Mouse (Mus musculus): ENCODE measurements around the gene Cacnb4. TPM values are rescaled to one million over a fixed set of nuclear protein-coding genes. Genes with fewer than 3 reads are reported as not detected.

The Cacnb4 gene
- polyA plus RNA-seq, 1 experiment from 2014 or later: 1.0 TPM

- Histone ChIP-seq H3K27ac (peak overlapping the region; percentile 53), H3K9me3 (replicated peaks) (no peaks in the 10 kb centered on the region), H3K4me1 (replicated peaks) (peaks cover 26% of the 10 kb centered on the region), H3K36me3 (no peaks in the 10 kb centered on the region), H3K4me2 (peak overlapping the region; percentile 52), H3K27me3 (no peaks in the 10 kb centered on the region), H3K4me3 (peak overlapping the region; percentile 18; the same call in 1 of the 2 replicates), H3K9ac (no peak overlapping the region)
- WGBS: 23% methylated on average over 14 of the region's 14 CpGs
- ATAC-seq (replicated peaks; ENCODE audit: insufficient number of reproducible peaks, insufficient read depth, low FRiP score, low read depth): 0 out of 2 replicates have a peak, but pooled peaks have one; percentile 18
Observed at GRCm38 (mm10) chr2:52435919-52436632, 240.6 kb downstream of the Cacnb4 start.

- no peak overlapping the region for H3K27ac ChIP-seq
- no peaks in the 10 kb centered on the region for H3K36me3 ChIP-seq
- H3K4me1 ChIP-seq (replicated peaks): peaks cover 20% of the 10 kb centered on the region
- H3K4me3 ChIP-seq: no peak overlapping the region
- no peak for ATAC-seq (replicated peaks; ENCODE audit: insufficient number of reproducible peaks, insufficient read depth, low FRiP score, low read depth)
- H3K27me3 ChIP-seq: no peaks in the 10 kb centered on the region
- no peaks in the 10 kb centered on the region for H3K9me3 ChIP-seq (replicated peaks)
- 48% methylated on average over 7 of the region's 7 CpGs for WGBS
- H3K9ac ChIP-seq: no peak overlapping the region
- no peak overlapping the region for H3K4me2 ChIP-seq
Observed at GRCm38 (mm10) chr2:52433365-52433764, 243.3 kb downstream of the Cacnb4 start.

GRCm38 (mm10) chr2:52427383-52427782, 249.2 kb downstream of the Cacnb4 start:
- Histone ChIP-seq H3K9me3 (replicated peaks) (no peaks in the 10 kb centered on the region), H3K4me3 (no peak overlapping the region), H3K27me3 (no peaks in the 10 kb centered on the region), H3K36me3 (no peaks in the 10 kb centered on the region), H3K9ac (no peak overlapping the region), H3K4me2 (no peak overlapping the region), H3K27ac (no peak overlapping the region), H3K4me1 (replicated peaks) (peaks cover 5% of the 10 kb centered on the region)
- no peak for ATAC-seq (replicated peaks; ENCODE audit: insufficient number of reproducible peaks, insufficient read depth, low FRiP score, low read depth)
- 66% methylated on average over 3 of the region's 3 CpGs for WGBS

- Histone ChIP-seq H3K9ac (no peak overlapping the region), H3K27ac (no peak overlapping the region), H3K4me2 (peak overlapping the region; percentile 67; the same call in 1 of the 2 replicates), H3K27me3 (no peaks in the 10 kb centered on the region), H3K36me3 (no peaks in the 10 kb centered on the region), H3K4me1 (replicated peaks) (peaks cover 15% of the 10 kb centered on the region), H3K4me3 (peak overlapping the region; percentile 91; the same call in 1 of the 2 replicates), H3K9me3 (replicated peaks) (no peaks in the 10 kb centered on the region)
- ATAC-seq (replicated peaks; ENCODE audit: insufficient number of reproducible peaks, insufficient read depth, low FRiP score, low read depth): no peak
- 90% methylated on average over 3 of the region's 3 CpGs for WGBS
Observed at GRCm38 (mm10) chr2:52426041-52426440, 250.6 kb downstream of the Cacnb4 start.

GRCm38 (mm10) chr2:52425523-52425795, 251.2 kb downstream of the Cacnb4 start:
- peak overlapping the region; percentile 80 for H3K27ac ChIP-seq
- peaks cover 21% of the 10 kb centered on the region for H3K4me1 ChIP-seq (replicated peaks)
- 21% methylated on average over 10 of the region's 10 CpGs for WGBS
- no peaks in the 10 kb centered on the region for H3K9me3 ChIP-seq (replicated peaks)
- peak overlapping the region; percentile 60 for H3K9ac ChIP-seq
- ATAC-seq (replicated peaks; ENCODE audit: insufficient number of reproducible peaks, insufficient read depth, low FRiP score, low read depth): no peak
- peak overlapping the region; percentile 91 for H3K4me3 ChIP-seq
- no peaks in the 10 kb centered on the region for H3K36me3 ChIP-seq
- peak overlapping the region; percentile 67 for H3K4me2 ChIP-seq
- no peaks in the 10 kb centered on the region for H3K27me3 ChIP-seq

- Histone ChIP-seq H3K9ac (peak within 1 kb of the TSS; percentile 85), H3K27me3 (no peaks in the 10 kb centered on the region), H3K4me2 (peak within 1 kb of the TSS; percentile 67), H3K4me1 (replicated peaks) (peaks cover 26% of the 10 kb centered on the region), H3K27ac (peak within 1 kb of the TSS; percentile 80), H3K36me3 (no peaks in the 10 kb centered on the region), H3K9me3 (replicated peaks) (no peaks in the 10 kb centered on the region), H3K4me3 (peak within 1 kb of the TSS; percentile 91)
- ATAC-seq (replicated peaks; ENCODE audit: insufficient number of reproducible peaks, insufficient read depth, low FRiP score, low read depth): peak; percentile 96
- under 1% methylated on average over 48 of the region's 57 CpGs for WGBS
Observed at GRCm38 (mm10) chr2:52424747-52425522, 251.7 kb downstream of the Cacnb4 start, which contains the start of gene Arl5a. TSS of gene Arl5a (minus strand) at chr2:52424901.

GRCm38 (mm10) chr2:52424248-52424728, 252.3 kb downstream of the Cacnb4 start:
- H3K36me3 ChIP-seq: no peaks in the 10 kb centered on the region
- no peaks in the 10 kb centered on the region for H3K9me3 ChIP-seq (replicated peaks)
- WGBS: under 1% methylated on average over 34 of the region's 42 CpGs
- H3K4me3 ChIP-seq: peak overlapping the region; percentile 91
- peaks cover 28% of the 10 kb centered on the region for H3K4me1 ChIP-seq (replicated peaks)
- H3K27ac ChIP-seq: peak overlapping the region; percentile 80
- peak overlapping the region; percentile 57 for H3K4me2 ChIP-seq
- peak overlapping the region; percentile 85 for H3K9ac ChIP-seq
- H3K27me3 ChIP-seq: no peaks in the 10 kb centered on the region
- ATAC-seq (replicated peaks; ENCODE audit: insufficient number of reproducible peaks, insufficient read depth, low FRiP score, low read depth): peak; percentile 68

- ATAC-seq (replicated peaks; ENCODE audit: insufficient number of reproducible peaks, insufficient read depth, low FRiP score, low read depth): no peak
- Histone ChIP-seq H3K36me3 (no peaks in the 10 kb centered on the region), H3K9ac (peak overlapping the region; percentile 85), H3K4me3 (peak overlapping the region; percentile 91), H3K27me3 (no peaks in the 10 kb centered on the region), H3K27ac (peak overlapping the region; percentile 80), H3K4me2 (peak overlapping the region; percentile 57), H3K4me1 (replicated peaks) (peaks cover 34% of the 10 kb centered on the region), H3K9me3 (replicated peaks) (no peaks in the 10 kb centered on the region)
- WGBS: 2% methylated on average over 16 of the region's 16 CpGs
Observed at GRCm38 (mm10) chr2:52423611-52424247, 252.9 kb downstream of the Cacnb4 start.

- H3K4me2 ChIP-seq: peak overlapping the region; percentile 57
Observed at GRCm38 (mm10) chr2:52422871-52423610, 253.6 kb downstream of the Cacnb4 start.

GRCm38 (mm10) chr2:52421197-52421596, 255.4 kb downstream of the Cacnb4 start:
- Histone ChIP-seq H3K9ac (no peak overlapping the region), H3K4me3 (no peak overlapping the region), H3K4me1 (replicated peaks) (peaks cover 37% of the 10 kb centered on the region), H3K4me2 (peak overlapping the region; percentile 57), H3K27ac (peak overlapping the region; percentile 39), H3K36me3 (peaks cover 2% of the 10 kb centered on the region), H3K9me3 (replicated peaks) (no peaks in the 10 kb centered on the region), H3K27me3 (no peaks in the 10 kb centered on the region)
- no peak for ATAC-seq (replicated peaks; ENCODE audit: insufficient number of reproducible peaks, insufficient read depth, low FRiP score, low read depth)
- WGBS: 28% methylated on average over 6 of the region's 6 CpGs

More at GRCm38 (mm10) chr2:52422871-52423610, 253.6 kb downstream of the Cacnb4 start:
- Histone ChIP-seq H3K4me1 (replicated peaks) (peaks cover 37% of the 10 kb centered on the region), H3K36me3 (no peaks in the 10 kb centered on the region), H3K4me3 (peak overlapping the region; percentile 91), H3K9me3 (replicated peaks) (no peaks in the 10 kb centered on the region), H3K27ac (peak overlapping the region; percentile 80; the same call in 1 of the 2 replicates), H3K9ac (peak overlapping the region; percentile 85), H3K27me3 (no peaks in the 10 kb centered on the region)
- WGBS: 36% methylated on average over 8 of the region's 8 CpGs
- ATAC-seq (replicated peaks; ENCODE audit: insufficient number of reproducible peaks, insufficient read depth, low FRiP score, low read depth): no peak

All from heart, embryonic 15.5 days (tissue).